Mouse (Mus musculus): Measurements from ENCODE around the gene Olfr159. TPM values are rescaled to one million over a fixed set of nuclear protein-coding genes. Genes with fewer than 3 reads are reported as not detected.

The Olfr159 gene
- polyA plus RNA-seq, 1 experiment from 2014 or later = not detected

- Histone ChIP-seq H3K4me1 (ENCODE audit: control insufficient read depth, low read depth, low read length) (peaks cover 6% of the 10 kb centered on the region), H3K27ac (ENCODE audit: low read length) (no peak within 1 kb of the TSS; the same call in 1 of the 2 replicates), H3K9ac (ENCODE audit: low read depth, low read length) (no peak within 1 kb of the TSS), H3K27me3 (ENCODE audit: control insufficient read depth, insufficient read depth, low read depth, low read length) (no peaks in the 10 kb centered on the region), H3K9me3 (replicated peaks; ENCODE audit: control insufficient read depth, low read length) (no peaks in the 10 kb centered on the region), H3K4me3 (ENCODE audit: low read depth, low read length) (no peak within 1 kb of the TSS), H3K4me2 (ENCODE audit: low read depth, low read length) (no peak within 1 kb of the TSS), H3K36me3 (ENCODE audit: control insufficient read depth, insufficient read depth) (no peaks in the 10 kb centered on the region)
- WGBS (ENCODE audit: insufficient replicate concordance) = 46% methylated on average over 3 of the region's 3 CpGs
- 0 out of 2 replicates have a peak, but pooled peaks have one; percentile 16 for ATAC-seq (ENCODE audit: low read depth)
Measured at GRCm38 (mm10) chr4:43726995-43727394, 43.8 kb downstream of the Olfr159 start, which contains the start of gene Hrct1. Gene Hrct1 (plus strand): TSS chr4:43727188.

DNA sequence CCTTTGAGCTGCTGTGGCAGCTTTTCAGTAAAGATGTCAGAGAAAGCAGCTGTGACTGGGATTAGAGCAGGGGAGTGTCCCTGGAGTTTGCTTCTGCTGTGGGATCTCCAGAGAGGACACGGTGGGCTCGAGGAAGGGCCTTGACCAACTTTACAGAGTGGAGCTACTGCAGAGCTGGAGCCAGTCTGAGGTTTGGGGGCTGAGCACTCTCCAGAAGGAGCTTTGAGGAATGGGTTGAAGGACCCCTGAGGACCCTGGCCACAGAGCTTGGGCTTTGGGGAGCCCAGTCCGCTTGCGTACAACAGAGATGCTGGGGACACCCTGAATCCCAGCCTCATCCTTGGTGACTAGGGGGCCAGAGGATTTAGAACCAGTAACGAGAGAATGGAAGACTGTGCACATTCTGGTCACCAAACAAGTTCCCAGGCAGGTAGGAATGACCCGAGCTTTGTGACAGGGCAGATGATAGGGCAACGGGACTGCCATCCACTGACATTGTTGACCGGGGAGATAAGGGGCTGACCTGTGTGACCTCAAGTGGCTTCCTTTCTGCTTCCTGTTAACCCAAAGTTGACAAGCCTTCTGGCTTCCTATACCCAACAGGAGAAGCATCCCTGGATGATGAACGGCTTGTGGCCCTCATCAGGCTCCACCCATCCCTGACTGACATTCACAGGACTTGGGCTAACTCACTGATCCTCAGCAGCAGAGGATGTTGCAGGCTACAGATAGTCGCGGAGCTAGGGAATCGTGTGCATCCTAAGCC is 44.4 kb downstream of the Olfr159 start:
- H3K27me3 ChIP-seq (ENCODE audit: control insufficient read depth, insufficient read depth, low read depth, low read length) = no peaks in the 10 kb centered on the region
- no peak overlapping the region for H3K4me3 ChIP-seq (ENCODE audit: low read depth, low read length)
- ATAC-seq (ENCODE audit: low read depth) = no peak
- H3K36me3 ChIP-seq (ENCODE audit: control insufficient read depth, insufficient read depth) = no peaks in the 10 kb centered on the region
- peaks cover 6% of the 10 kb centered on the region for H3K4me1 ChIP-seq (ENCODE audit: control insufficient read depth, low read depth, low read length)
- H3K4me2 ChIP-seq (ENCODE audit: low read depth, low read length) = no peak overlapping the region
- 32% methylated on average over 12 of the region's 12 CpGs for WGBS (ENCODE audit: insufficient replicate concordance)
- no peak overlapping the region for H3K9ac ChIP-seq (ENCODE audit: low read depth, low read length)
- H3K9me3 ChIP-seq (replicated peaks; ENCODE audit: control insufficient read depth, low read length) = no peaks in the 10 kb centered on the region
- H3K27ac ChIP-seq (ENCODE audit: low read length) = no peak overlapping the region

DNA sequence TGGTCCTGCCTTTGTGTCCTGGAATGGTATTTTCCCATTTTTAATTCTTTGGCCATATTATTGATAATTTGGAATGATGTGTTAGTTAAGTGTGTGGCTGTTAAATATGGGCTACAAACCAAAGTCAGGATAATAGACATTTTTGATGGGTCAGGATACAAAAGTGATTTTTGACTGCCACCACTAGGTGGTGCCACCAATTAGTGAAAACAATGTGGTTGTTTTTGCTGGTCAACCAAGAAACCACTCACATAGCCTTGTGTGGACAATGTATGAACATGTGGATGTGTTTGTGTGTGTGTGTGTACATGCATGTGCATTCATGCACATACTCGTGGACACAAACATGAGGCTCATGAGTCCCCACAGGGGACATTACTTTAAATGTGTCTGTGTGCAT is 46.0 kb downstream of the Olfr159 start:
- 13% methylated on average over 1 of the region's 1 CpGs for WGBS (ENCODE audit: insufficient replicate concordance)
- no peaks in the 10 kb centered on the region for H3K27me3 ChIP-seq (ENCODE audit: control insufficient read depth, insufficient read depth, low read depth, low read length)
- H3K4me3 ChIP-seq (ENCODE audit: low read depth, low read length) = no peak overlapping the region
- H3K9ac ChIP-seq (ENCODE audit: low read depth, low read length) = no peak overlapping the region
- no peak overlapping the region for H3K4me2 ChIP-seq (ENCODE audit: low read depth, low read length)
- no peaks in the 10 kb centered on the region for H3K36me3 ChIP-seq (ENCODE audit: control insufficient read depth, insufficient read depth)
- peaks cover 1% of the 10 kb centered on the region for H3K4me1 ChIP-seq (ENCODE audit: control insufficient read depth, low read depth, low read length)
- H3K9me3 ChIP-seq (replicated peaks; ENCODE audit: control insufficient read depth, low read length) = no peaks in the 10 kb centered on the region
- no peak overlapping the region for H3K27ac ChIP-seq (ENCODE audit: low read length)
- no peak for ATAC-seq (ENCODE audit: low read depth)

GRCm38 (mm10) chr4:43722191-43722590 is 48.6 kb downstream of the Olfr159 start:
- H3K9me3 ChIP-seq (replicated peaks; ENCODE audit: control insufficient read depth, low read length) = no peaks in the 10 kb centered on the region
- ATAC-seq (ENCODE audit: low read depth) = no peak
- WGBS (ENCODE audit: insufficient replicate concordance) = 69% methylated on average over 4 of the region's 4 CpGs
- H3K4me1 ChIP-seq (ENCODE audit: control insufficient read depth, low read depth, low read length) = no peaks in the 10 kb centered on the region
- no peak overlapping the region for H3K27ac ChIP-seq (ENCODE audit: low read length)
- no peaks in the 10 kb centered on the region for H3K27me3 ChIP-seq (ENCODE audit: control insufficient read depth, insufficient read depth, low read depth, low read length)
- H3K4me2 ChIP-seq (ENCODE audit: low read depth, low read length) = no peak overlapping the region
- H3K9ac ChIP-seq (ENCODE audit: low read depth, low read length) = no peak overlapping the region
- no peak overlapping the region for H3K4me3 ChIP-seq (ENCODE audit: low read depth, low read length)
- no peaks in the 10 kb centered on the region for H3K36me3 ChIP-seq (ENCODE audit: control insufficient read depth, insufficient read depth)

DNA sequence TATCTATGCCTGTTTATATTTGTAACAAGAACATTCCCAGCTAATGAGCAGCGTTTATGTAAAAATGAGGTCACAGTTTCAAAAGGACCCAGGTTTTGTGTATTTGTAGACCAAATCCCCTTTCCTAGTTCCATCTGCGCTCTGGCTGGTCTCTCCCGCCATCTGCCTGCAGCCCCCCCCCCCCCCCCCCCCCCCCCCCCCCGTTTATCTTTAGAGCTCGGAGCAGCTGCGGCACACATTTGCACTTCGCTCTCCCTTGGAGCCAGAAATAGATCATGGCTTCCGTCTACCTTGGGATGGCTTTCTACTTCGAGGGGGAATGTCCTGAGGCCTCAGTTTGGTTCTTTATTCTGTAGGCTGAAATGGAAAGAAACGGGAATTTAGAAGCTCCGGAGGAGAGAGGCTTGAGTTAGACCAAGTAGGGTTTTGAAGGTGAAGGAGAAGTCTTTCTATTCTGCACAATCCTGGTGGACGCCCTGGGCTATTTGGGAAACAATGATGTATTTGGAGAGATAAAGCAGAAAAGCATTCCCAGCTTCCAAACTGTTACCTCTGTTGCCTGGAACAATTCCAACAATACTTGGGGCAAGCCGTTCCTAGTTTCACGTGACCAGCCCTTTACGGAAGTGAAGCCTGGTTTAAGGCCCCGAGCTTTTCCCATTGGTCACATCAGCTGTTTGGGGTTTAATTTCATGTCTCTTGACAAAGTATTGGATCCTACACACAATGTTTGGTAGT is 50.1 kb downstream of the Olfr159 start:
- no peak overlapping the region for H3K4me3 ChIP-seq (ENCODE audit: low read depth, low read length)
- H3K27ac ChIP-seq (ENCODE audit: low read length) = no peak overlapping the region
- H3K4me2 ChIP-seq (ENCODE audit: low read depth, low read length) = no peak overlapping the region
- no peaks in the 10 kb centered on the region for H3K9me3 ChIP-seq (replicated peaks; ENCODE audit: control insufficient read depth, low read length)
- no peaks in the 10 kb centered on the region for H3K36me3 ChIP-seq (ENCODE audit: control insufficient read depth, insufficient read depth)
- no peaks in the 10 kb centered on the region for H3K27me3 ChIP-seq (ENCODE audit: control insufficient read depth, insufficient read depth, low read depth, low read length)
- H3K4me1 ChIP-seq (ENCODE audit: control insufficient read depth, low read depth, low read length) = no peaks in the 10 kb centered on the region
- no peak overlapping the region for H3K9ac ChIP-seq (ENCODE audit: low read depth, low read length)
- WGBS (ENCODE audit: insufficient replicate concordance) = 51% methylated on average over 15 of the region's 16 CpGs
- no peak for ATAC-seq (ENCODE audit: low read depth)

Other genes starting within 250 kb of the Olfr159 start
- 30.0 and 48.9 TPM in 2 replicates for gene Tpm2, start 247.2 kb downstream of the Olfr159 start, polyA plus RNA-seq (2015; fragmentation: Nextera tagmentation; extraction: Ambion mirVana)
- 23.6 and 26.1 TPM in 2 replicates for gene Creb3, start 208.7 kb downstream of the Olfr159 start, polyA plus RNA-seq (2015; fragmentation: Nextera tagmentation; extraction: Ambion mirVana)
- 38.2 and 40.2 TPM in 2 replicates for gene Tln1, start 208.3 kb downstream of the Olfr159 start, polyA plus RNA-seq (2015; fragmentation: Nextera tagmentation; extraction: Ambion mirVana)
- gene Rgp1, start 192.3 kb downstream of the Olfr159 start, polyA plus RNA-seq (2015; fragmentation: Nextera tagmentation; extraction: Ambion mirVana) = 15.6 and 16.7 TPM in 2 replicates
- gene Gba2, start 192.1 kb downstream of the Olfr159 start, polyA plus RNA-seq (2015; fragmentation: Nextera tagmentation; extraction: Ambion mirVana) = 17.7 and 18.7 TPM in 2 replicates
- gene Msmp, start 186.5 kb downstream of the Olfr159 start, polyA plus RNA-seq (2015; fragmentation: Nextera tagmentation; extraction: Ambion mirVana) = 0.25 TPM in 1 of 2 replicates, not detected in the other
- gene Npr2, start 139.1 kb downstream of the Olfr159 start, polyA plus RNA-seq (2015; fragmentation: Nextera tagmentation; extraction: Ambion mirVana) = 0.49 and 0.91 TPM in 2 replicates
- gene Spag8, start 117.4 kb downstream of the Olfr159 start, polyA plus RNA-seq (2015; fragmentation: Nextera tagmentation; extraction: Ambion mirVana) = 0.08 and 0.20 TPM in 2 replicates
- 63.9 and 68.5 TPM in 2 replicates for gene Hint2, start 114.5 kb downstream of the Olfr159 start, polyA plus RNA-seq (2015; fragmentation: Nextera tagmentation; extraction: Ambion mirVana)
- 0.22 and 0.23 TPM in 2 replicates for gene Tmem8b, start 102.0 kb downstream of the Olfr159 start, polyA plus RNA-seq (2015; fragmentation: Nextera tagmentation; extraction: Ambion mirVana)
- gene Fam221b, start 101.9 kb downstream of the Olfr159 start, polyA plus RNA-seq (2015; fragmentation: Nextera tagmentation; extraction: Ambion mirVana) = 0.63 and 1.0 TPM in 2 replicates
- gene Olfr70, start 70.2 kb downstream of the Olfr159 start, polyA plus RNA-seq (2015; fragmentation: Nextera tagmentation; extraction: Ambion mirVana) = not detected in 2 replicates
- gene Olfr71, start 60.8 kb downstream of the Olfr159 start, polyA plus RNA-seq (2015; fragmentation: Nextera tagmentation; extraction: Ambion mirVana) = not detected in 2 replicates
- 0.22 TPM in 1 of 2 replicates, not detected in the other for gene Hrct1, start 43.8 kb downstream of the Olfr159 start, polyA plus RNA-seq (2015; fragmentation: Nextera tagmentation; extraction: Ambion mirVana)
- gene Spaar, start 41.0 kb downstream of the Olfr159 start, polyA plus RNA-seq (2015; fragmentation: Nextera tagmentation; extraction: Ambion mirVana) = 0.02 and 0.04 TPM in 2 replicates
- gene Olfr156, start 52.9 kb upstream of the Olfr159 start, polyA plus RNA-seq (2015; fragmentation: Nextera tagmentation; extraction: Ambion mirVana) = not detected in 2 replicates
- not detected in 2 replicates for gene Olfr157, start 69.2 kb upstream of the Olfr159 start, polyA plus RNA-seq (2015; fragmentation: Nextera tagmentation; extraction: Ambion mirVana)
- not detected in 2 replicates for gene Olfr155, start 80.6 kb upstream of the Olfr159 start, polyA plus RNA-seq (2015; fragmentation: Nextera tagmentation; extraction: Ambion mirVana)
- gene Reck, start 104.5 kb upstream of the Olfr159 start, polyA plus RNA-seq (2015; fragmentation: Nextera tagmentation; extraction: Ambion mirVana) = 1.7 and 2.1 TPM in 2 replicates
- gene Glipr2, start 186.4 kb upstream of the Olfr159 start, polyA plus RNA-seq (2015; fragmentation: Nextera tagmentation; extraction: Ambion mirVana) = 60.5 and 66.1 TPM in 2 replicates
- not detected in 2 replicates for gene Ccin, start 212.5 kb upstream of the Olfr159 start, polyA plus RNA-seq (2015; fragmentation: Nextera tagmentation; extraction: Ambion mirVana)
- gene Clta, start 233.4 kb upstream of the Olfr159 start, polyA plus RNA-seq (2015; fragmentation: Nextera tagmentation; extraction: Ambion mirVana) = 100 and 101 TPM in 2 replicates